Mouse (Mus musculus): ENCODE measurements at regions not wholly inside any gene's neighbourhood (a gene's known extent, or its start where the extent isn't known, plus 50 kb on each side); places are given as distances from the start of the nearest gene placed in this dataset.
A peak's percentile ranks its signal among the peaks of the same experiment; 100 is the strongest.

GRCm38 (mm10) chr9:61487824-61488223 is 115.7 kb downstream of the Tle3 start:
- ATAC-seq (replicated peaks in 1 of 2; ENCODE audit: insufficient read depth in 1 of 2, low FRiP score in 2 of 2, low TSS enrichment in 1 of 2, low read depth in 1 of 2, poor library complexity in 2 of 2, severe bottlenecking in 2 of 2), result no peak

DNA sequence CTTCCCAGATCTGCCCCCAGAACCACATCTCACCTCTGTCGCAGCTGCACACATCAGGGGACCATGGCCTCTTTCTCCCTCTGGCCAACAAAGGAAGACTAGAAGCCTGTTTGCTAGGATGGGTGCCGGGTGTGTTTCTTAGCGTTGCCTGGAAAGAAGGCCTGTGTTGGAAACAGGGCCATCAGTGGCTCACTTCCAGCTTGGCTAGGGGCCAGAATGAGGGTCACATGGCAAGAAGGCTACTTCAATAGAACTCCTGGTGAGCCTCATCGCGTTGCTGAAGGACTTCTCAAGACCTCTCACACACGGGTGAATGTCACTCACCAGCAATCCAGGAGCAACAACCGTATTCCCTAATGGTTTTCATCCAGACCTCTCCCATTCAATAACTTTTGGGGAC is 115.0 kb downstream of the Tle3 start:
- ATAC-seq (replicated peaks in 1 of 2; ENCODE audit: insufficient read depth in 1 of 2, low FRiP score in 2 of 2, low TSS enrichment in 1 of 2, low read depth in 1 of 2, poor library complexity in 2 of 2, severe bottlenecking in 2 of 2), result no peak

DNA sequence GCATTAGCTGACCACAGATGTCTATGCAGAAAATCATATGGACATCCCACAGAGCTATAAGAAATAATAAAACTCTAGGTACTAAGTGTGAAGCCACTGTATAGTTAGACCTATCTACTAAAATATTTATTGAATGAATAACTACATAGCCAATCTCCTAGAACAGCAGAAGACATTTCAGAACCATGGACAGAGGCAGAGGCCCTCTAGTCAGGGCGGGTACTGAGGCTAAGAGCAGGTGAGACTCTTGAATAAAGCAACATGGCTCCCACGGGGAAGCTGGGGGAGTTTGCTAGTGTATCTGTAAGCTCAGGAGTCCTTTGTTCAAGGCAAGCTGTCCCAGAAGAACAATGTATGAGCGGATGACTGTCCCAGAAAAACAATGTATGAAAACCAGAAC is 112.2 kb downstream of the Tle3 start:
- ATAC-seq (replicated peaks in 1 of 2; ENCODE audit: insufficient read depth in 1 of 2, low FRiP score in 2 of 2, low TSS enrichment in 1 of 2, low read depth in 1 of 2, poor library complexity in 2 of 2, severe bottlenecking in 2 of 2), result no peak

DNA sequence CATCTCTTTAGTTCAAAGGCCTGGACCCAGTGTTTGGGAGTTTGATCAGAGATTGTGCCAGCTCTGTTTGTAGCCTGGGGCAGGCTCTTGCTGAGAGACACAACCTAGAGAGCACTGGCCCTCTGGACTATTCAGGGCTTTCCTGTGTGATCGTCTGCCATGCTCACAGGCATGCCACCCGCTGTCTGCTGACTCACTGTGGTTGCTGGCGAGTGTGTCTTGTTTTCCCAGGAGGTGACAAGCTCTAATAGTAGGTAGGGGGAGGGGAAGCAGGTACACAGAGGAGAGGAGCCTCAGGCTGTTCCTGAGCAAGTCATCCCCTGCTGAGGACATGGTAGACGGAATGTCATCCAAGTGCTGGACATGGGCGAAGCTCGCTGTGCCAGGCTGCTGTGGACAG is 107.5 kb downstream of the Tle3 start:
- ATAC-seq (replicated peaks in 1 of 2; ENCODE audit: insufficient read depth in 1 of 2, low FRiP score in 2 of 2, low TSS enrichment in 1 of 2, low read depth in 1 of 2, poor library complexity in 2 of 2, severe bottlenecking in 2 of 2), result peak; percentile 29 to 69; a peak in 3 of 4 replicates

- ATAC-seq (replicated peaks in 1 of 2; ENCODE audit: insufficient read depth in 1 of 2, low FRiP score in 2 of 2, low TSS enrichment in 1 of 2, low read depth in 1 of 2, poor library complexity in 2 of 2, severe bottlenecking in 2 of 2), result no peak
Observed at GRCm38 (mm10) chr9:61478862-61479261, 106.7 kb downstream of the Tle3 start.

DNA sequence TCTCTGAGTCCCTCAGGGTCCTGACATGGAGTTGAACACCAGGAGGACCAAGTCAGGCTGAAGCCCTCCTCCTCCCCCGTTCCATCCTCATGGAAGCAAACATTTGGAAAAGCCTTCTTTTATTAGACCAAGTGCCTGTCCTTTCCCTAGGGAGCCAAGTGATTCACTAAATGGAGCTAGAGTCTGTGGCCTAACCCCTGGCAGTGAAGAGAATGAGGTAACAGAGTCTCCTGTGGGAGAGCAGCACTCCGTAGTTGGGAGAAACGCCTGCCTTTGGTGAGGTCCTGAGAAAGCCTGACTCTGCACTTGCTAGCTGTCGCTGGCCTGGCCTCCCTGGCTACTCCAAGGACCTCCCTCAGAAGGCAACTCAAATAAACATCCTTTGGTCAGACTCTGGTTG is 104.2 kb downstream of the Tle3 start:
- no peak; a peak in 1 of 4 replicates for ATAC-seq (replicated peaks in 1 of 2; ENCODE audit: insufficient read depth in 1 of 2, low FRiP score in 2 of 2, low TSS enrichment in 1 of 2, low read depth in 1 of 2, poor library complexity in 2 of 2, severe bottlenecking in 2 of 2)

GRCm38 (mm10) chr9:61470815-61471505 is 98.8 kb downstream of the Tle3 start:
- ATAC-seq (replicated peaks in 1 of 2; ENCODE audit: insufficient read depth in 1 of 2, low FRiP score in 2 of 2, low TSS enrichment in 1 of 2, low read depth in 1 of 2, poor library complexity in 2 of 2, severe bottlenecking in 2 of 2), result no peak

GRCm38 (mm10) chr9:61468897-61469509 is 96.8 kb downstream of the Tle3 start:
- ATAC-seq (replicated peaks in 1 of 2; ENCODE audit: insufficient read depth in 1 of 2, low FRiP score in 2 of 2, low TSS enrichment in 1 of 2, low read depth in 1 of 2, poor library complexity in 2 of 2, severe bottlenecking in 2 of 2), result no peak

GRCm38 (mm10) chr9:61468368-61468848 is 96.2 kb downstream of the Tle3 start:
- no peak for ATAC-seq (replicated peaks in 1 of 2; ENCODE audit: insufficient read depth in 1 of 2, low FRiP score in 2 of 2, low TSS enrichment in 1 of 2, low read depth in 1 of 2, poor library complexity in 2 of 2, severe bottlenecking in 2 of 2)
